Mouse (Mus musculus) stomach, embryonic 16.5 days (tissue): Measurements from ENCODE around the gene Efna5. TPM values are rescaled to one million over a fixed set of nuclear protein-coding genes. Genes with fewer than 3 reads are reported as not detected.
A peak's percentile ranks its signal among the peaks of the same experiment; 100 is the strongest.

Experiments
- ATAC-seq: fragments of 200-750 bp; cut with Nextera tagmentation; 2 replicates; pipeline ENCODE4 v1.8.0; 2017; ENCODE audit warnings: moderate number of reproducible peaks, moderate TSS enrichment; ENCODE audit not compliant: insufficient read depth, low FRiP score
- H3K27ac ChIP-seq: fragments of 300-500 bp; sonication (generic); 2 replicates; pipeline ENCODE4 v1.5.1; 2014; ENCODE audit warnings: low read length
- H3K27me3 ChIP-seq: fragments of 300-500 bp; sonication (generic); 2 replicates; pipeline ENCODE4 v1.6.1; 2014; ENCODE audit warnings: low read length, control low read depth, mixed read lengths; ENCODE audit not compliant: control insufficient read depth, insufficient read depth
- H3K36me3 ChIP-seq: fragments of 300-500 bp; sonication (generic); 2 replicates; pipeline ENCODE4 v1.6.1; 2014; ENCODE audit warnings: low read length; ENCODE audit not compliant: control insufficient read depth, insufficient read depth
- H3K4me1 ChIP-seq: fragments of 300-500 bp; sonication (generic); 2 replicates; pipeline ENCODE4 v1.6.1; 2014; ENCODE audit warnings: low read length, control low read depth, mixed read lengths; ENCODE audit not compliant: control insufficient read depth, insufficient read depth
- H3K4me2 ChIP-seq: fragments of 300-500 bp; sonication (generic); 2 replicates; pipeline ENCODE4 v1.6.1; 2014; ENCODE audit warnings: low read depth, low read length, mixed read lengths
- H3K4me3 ChIP-seq: fragments of 300-500 bp; sonication (generic); replicated peaks from 2 replicates; pipeline ENCODE4 v1.5.1; 2014; ENCODE audit warnings: mild to moderate bottlenecking, low read length
- H3K9ac ChIP-seq: fragments of 300-500 bp; sonication (generic); 2 replicates; pipeline ENCODE4 v1.6.1; 2014; ENCODE audit warnings: low read length
- H3K9me3 ChIP-seq: fragments of 300-500 bp; sonication (generic); replicated peaks from 2 replicates; pipeline ENCODE4 v1.6.1; 2016; ENCODE audit warnings: low read length, control low read depth; ENCODE audit not compliant: control insufficient read depth
- WGBS: fragments of 180-500 bp; shearing (Covaris S2); extraction: QIAGEN DNeasy Blood & Tissue Kit; methylation state at CpG from one replicate; pipeline ENCODE4 v1.1.7; 2014; 5-methylcytosine and 5-hydroxymethylcytosine counted together
- polyA plus RNA-seq: library from polyadenylated mRNA; unstranded; fragments of >200 nt; fragmentation: Nextera tagmentation; extraction: Ambion mirVana; gene quantifications from 2 replicates; pipeline ENCODE4 v1.2.1, GENCODE M21; 2015

The Efna5 gene
- polyA plus RNA-seq, 1 experiment from 2014 or later, result 36.9 TPM

- no peaks in the 10 kb centered on the region for H3K36me3 ChIP-seq
- no peak overlapping the region for H3K9ac ChIP-seq
- H3K27ac ChIP-seq, result no peak overlapping the region
- peaks cover 42% of the 10 kb centered on the region for H3K4me1 ChIP-seq
- no peak overlapping the region for H3K4me3 ChIP-seq
- WGBS, result 59% methylated on average over 7 of the region's 7 CpGs
- no peak overlapping the region for H3K4me2 ChIP-seq
- no peaks in the 10 kb centered on the region for H3K9me3 ChIP-seq
- ATAC-seq, result no peak
- no peaks in the 10 kb centered on the region for H3K27me3 ChIP-seq
Measured at GRCm38 (mm10) chr17:62786602-62786907, 94.6 kb downstream of the Efna5 start.

- ATAC-seq, result no peak
- no peak overlapping the region for H3K27ac ChIP-seq
- no peak overlapping the region for H3K4me2 ChIP-seq
- H3K4me3 ChIP-seq, result no peak overlapping the region
- H3K4me1 ChIP-seq, result peaks cover 44% of the 10 kb centered on the region
- no peak overlapping the region for H3K9ac ChIP-seq
- H3K27me3 ChIP-seq, result no peaks in the 10 kb centered on the region
- 63% methylated on average over 4 of the region's 4 CpGs for WGBS
- H3K36me3 ChIP-seq, result no peaks in the 10 kb centered on the region
- H3K9me3 ChIP-seq, result no peaks in the 10 kb centered on the region
Measured at GRCm38 (mm10) chr17:62785781-62786601, 95.1 kb downstream of the Efna5 start.

GRCm38 (mm10) chr17:62784274-62785171 lies 96.6 kb downstream of the Efna5 start:
- Histone ChIP-seq H3K9ac (peak overlapping the region; percentile 58), H3K36me3 (no peaks in the 10 kb centered on the region), H3K4me2 (peak overlapping the region; percentile 48), H3K4me1 (peaks cover 39% of the 10 kb centered on the region), H3K27me3 (no peaks in the 10 kb centered on the region), H3K4me3 (peak overlapping the region; percentile 10), H3K9me3 (no peaks in the 10 kb centered on the region), H3K27ac (peak overlapping the region; percentile 90)
- 35% methylated on average over 27 of the region's 27 CpGs for WGBS
- no peak for ATAC-seq

GRCm38 (mm10) chr17:62783524-62784273 lies 97.4 kb downstream of the Efna5 start:
- peak overlapping the region; percentile 90 for H3K27ac ChIP-seq
- no peaks in the 10 kb centered on the region for H3K27me3 ChIP-seq
- peak; percentile 90 for ATAC-seq
- H3K9me3 ChIP-seq, result no peaks in the 10 kb centered on the region
- H3K4me1 ChIP-seq, result peaks cover 38% of the 10 kb centered on the region
- 0 out of 2 replicates have a peak overlapping the region, but pooled peaks have one; percentile 31 for H3K9ac ChIP-seq
- H3K4me3 ChIP-seq, result peak overlapping the region; percentile 10; the same call in 1 of the 2 replicates
- no peaks in the 10 kb centered on the region for H3K36me3 ChIP-seq
- WGBS, result 19% methylated on average over 13 of the region's 13 CpGs
- H3K4me2 ChIP-seq, result peak overlapping the region; percentile 48

- ATAC-seq, result 0 out of 2 replicates have a peak, but pooled peaks have one; percentile 1
- Histone ChIP-seq H3K4me2 (peak overlapping the region; percentile 20), H3K4me1 (peaks cover 41% of the 10 kb centered on the region), H3K9me3 (no peaks in the 10 kb centered on the region), H3K36me3 (no peaks in the 10 kb centered on the region), H3K27ac (peak overlapping the region; percentile 88), H3K9ac (0 out of 2 replicates have a peak overlapping the region, but pooled peaks have one; percentile 9), H3K4me3 (no peak overlapping the region), H3K27me3 (no peaks in the 10 kb centered on the region)
- WGBS, result 51% methylated on average over 13 of the region's 13 CpGs
Measured at GRCm38 (mm10) chr17:62782826-62783404, 98.2 kb downstream of the Efna5 start.

- WGBS, result 72% methylated on average over 5 of the region's 6 CpGs
- no peak for ATAC-seq
Measured at GRCm38 (mm10) chr17:62781120-62781519, 100.0 kb downstream of the Efna5 start.

GRCm38 (mm10) chr17:62777858-62778564 lies 103.1 kb downstream of the Efna5 start:
- no peaks in the 10 kb centered on the region for H3K27me3 ChIP-seq
- no peak overlapping the region for H3K9ac ChIP-seq
- no peaks in the 10 kb centered on the region for H3K36me3 ChIP-seq
- peak overlapping the region; percentile 36 for H3K4me2 ChIP-seq
- no peaks in the 10 kb centered on the region for H3K9me3 ChIP-seq
- peak overlapping the region; percentile 46 for H3K27ac ChIP-seq
- WGBS, result 20% methylated on average over 10 of the region's 10 CpGs
- no peak for ATAC-seq
- peaks cover 38% of the 10 kb centered on the region for H3K4me1 ChIP-seq
- no peak overlapping the region for H3K4me3 ChIP-seq

More at GRCm38 (mm10) chr17:62781120-62781519, 100.0 kb downstream of the Efna5 start:
- Histone ChIP-seq H3K36me3 (no peaks in the 10 kb centered on the region), H3K4me2 (no peak overlapping the region), H3K4me1 (peaks cover 43% of the 10 kb centered on the region), H3K9me3 (no peaks in the 10 kb centered on the region), H3K9ac (no peak overlapping the region), H3K27ac (no peak overlapping the region), H3K27me3 (no peaks in the 10 kb centered on the region), H3K4me3 (no peak overlapping the region)

GRCm38 (mm10) chr17:62776710-62777109 lies 104.4 kb downstream of the Efna5 start:
- Histone ChIP-seq H3K36me3 (no peaks in the 10 kb centered on the region), H3K4me1 (peaks cover 34% of the 10 kb centered on the region), H3K9ac (no peak overlapping the region), H3K4me2 (no peak overlapping the region), H3K27ac (0 out of 2 replicates have a peak overlapping the region, but pooled peaks have one; percentile 26), H3K4me3 (no peak overlapping the region), H3K27me3 (no peaks in the 10 kb centered on the region), H3K9me3 (no peaks in the 10 kb centered on the region)
- no peak for ATAC-seq
- 39% methylated on average over 3 of the region's 3 CpGs for WGBS
